Mouse (Mus musculus) liver, embryonic 16.5 days (tissue): ENCODE measurements around the gene Ky. TPM values are rescaled to one million over a fixed set of nuclear protein-coding genes. Genes with fewer than 3 reads are reported as not detected.

Source experiments
- ATAC-seq: fragments of 200-750 bp; cut with Nextera tagmentation; 2 replicates; pipeline ENCODE4 v1.8.0; 2017; ENCODE audit warnings: low read depth, mild to moderate bottlenecking, moderate number of reproducible peaks, moderate library complexity
- H3K27ac ChIP-seq: fragments of 300-500 bp; sonication (generic); 2 replicates; pipeline ENCODE4 v1.5.1; 2014; ENCODE audit warnings: mild to moderate bottlenecking, low read length
- H3K27me3 ChIP-seq: fragments of 300-500 bp; sonication (generic); 2 replicates; pipeline ENCODE4 v1.6.1; 2014; ENCODE audit warnings: low read depth, low read length, mixed read lengths; ENCODE audit not compliant: control insufficient read depth, insufficient read depth
- H3K36me3 ChIP-seq: fragments of 300-500 bp; sonication (generic); 2 replicates; pipeline ENCODE4 v1.6.1; 2014; ENCODE audit warnings: mild to moderate bottlenecking; ENCODE audit not compliant: control insufficient read depth, insufficient read depth
- H3K4me1 ChIP-seq: fragments of 300-500 bp; sonication (generic); 2 replicates; pipeline ENCODE4 v1.6.1; 2014; ENCODE audit warnings: low read depth, low read length, mixed read lengths; ENCODE audit not compliant: control insufficient read depth
- H3K4me2 ChIP-seq: fragments of 300-500 bp; sonication (generic); 2 replicates; pipeline ENCODE4 v1.6.1; 2014; ENCODE audit warnings: low read depth, low read length, mixed read lengths
- H3K4me3 ChIP-seq: fragments of 300-500 bp; sonication (generic); 2 replicates; pipeline ENCODE4 v1.5.1; 2014; ENCODE audit warnings: low read depth, mild to moderate bottlenecking, low read length
- H3K9ac ChIP-seq: fragments of 300-500 bp; sonication (generic); 2 replicates; pipeline ENCODE4 v1.6.1; 2014; ENCODE audit warnings: low read depth, low read length
- H3K9me3 ChIP-seq: fragments of 300-500 bp; sonication (generic); replicated peaks from 2 replicates; pipeline ENCODE4 v1.6.1; 2016; ENCODE audit warnings: low read length; ENCODE audit not compliant: control insufficient read depth
- WGBS: fragments of 180-500 bp; shearing (Covaris S2); extraction: QIAGEN DNeasy Blood & Tissue Kit; methylation state at CpG from one replicate; pipeline ENCODE4 v1.1.7; 2014; ENCODE audit not compliant: insufficient replicate concordance; 5-methylcytosine and 5-hydroxymethylcytosine counted together
- polyA plus RNA-seq: library from polyadenylated mRNA; unstranded; fragments of >200 nt; fragmentation: Nextera tagmentation; extraction: Ambion mirVana; gene quantifications from 2 replicates; pipeline ENCODE4 v1.2.1, GENCODE M21; 2015

The Ky gene
- polyA plus RNA-seq, 1 experiment from 2014 or later: 0.02 TPM

DNA sequence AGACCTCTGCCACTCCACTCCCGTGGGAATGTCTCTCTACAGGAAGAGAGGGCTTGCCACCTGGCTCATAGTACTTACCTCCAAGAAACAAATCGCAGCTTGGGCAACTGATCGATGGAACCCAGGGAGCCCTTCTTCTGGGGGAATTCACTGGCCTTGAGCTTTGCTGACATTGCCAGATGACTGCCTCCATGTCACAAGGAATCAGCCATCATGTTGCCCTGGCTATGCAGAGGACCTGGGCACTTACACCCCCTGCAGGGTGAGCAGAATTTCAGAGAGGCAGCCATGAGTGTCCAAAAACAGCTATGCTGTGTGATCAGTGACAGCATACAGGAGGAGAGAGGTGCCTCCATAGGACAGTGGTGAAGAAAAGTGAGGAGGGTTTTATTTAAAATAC is 48.2 kb downstream of the Ky start:
- Histone ChIP-seq H3K27ac (no peak overlapping the region), H3K9ac (no peak overlapping the region), H3K9me3 (0 out of 2 replicates have a peak, but pooled peaks cover 2% of the 10 kb centered on the region), H3K4me1 (no peaks in the 10 kb centered on the region), H3K4me2 (no peak overlapping the region), H3K4me3 (no peak overlapping the region), H3K36me3 (no peaks in the 10 kb centered on the region), H3K27me3 (no peaks in the 10 kb centered on the region)
- 64% methylated on average over 3 of the region's 3 CpGs for WGBS
- no peak for ATAC-seq

DNA sequence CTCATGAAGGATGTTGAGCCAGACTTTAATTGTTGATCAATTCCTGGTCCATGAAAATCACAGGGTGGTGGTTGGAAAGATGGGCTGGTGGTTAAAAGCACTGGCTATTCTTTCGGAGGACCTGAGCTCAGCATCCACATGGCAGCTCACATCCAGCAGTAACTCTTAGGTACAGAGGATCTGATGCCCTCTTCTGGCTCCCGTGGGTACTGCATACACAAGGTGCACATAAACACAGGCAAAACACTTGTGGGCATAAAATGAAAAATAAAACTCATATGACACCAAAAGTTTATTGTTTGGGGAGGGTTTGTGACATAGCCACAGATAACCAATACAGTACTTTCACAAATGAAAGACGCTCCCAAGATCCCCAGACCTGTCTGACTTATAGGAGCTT is 52.9 kb downstream of the Ky start:
- Histone ChIP-seq H3K36me3 (no peaks in the 10 kb centered on the region), H3K4me2 (no peak overlapping the region), H3K27me3 (no peaks in the 10 kb centered on the region), H3K9me3 (0 out of 2 replicates have a peak, but pooled peaks cover 2% of the 10 kb centered on the region), H3K27ac (no peak overlapping the region), H3K4me3 (no peak overlapping the region), H3K9ac (no peak overlapping the region), H3K4me1 (no peaks in the 10 kb centered on the region)
- no peak for ATAC-seq
- 75% methylated on average over 3 of the region's 3 CpGs for WGBS

DNA sequence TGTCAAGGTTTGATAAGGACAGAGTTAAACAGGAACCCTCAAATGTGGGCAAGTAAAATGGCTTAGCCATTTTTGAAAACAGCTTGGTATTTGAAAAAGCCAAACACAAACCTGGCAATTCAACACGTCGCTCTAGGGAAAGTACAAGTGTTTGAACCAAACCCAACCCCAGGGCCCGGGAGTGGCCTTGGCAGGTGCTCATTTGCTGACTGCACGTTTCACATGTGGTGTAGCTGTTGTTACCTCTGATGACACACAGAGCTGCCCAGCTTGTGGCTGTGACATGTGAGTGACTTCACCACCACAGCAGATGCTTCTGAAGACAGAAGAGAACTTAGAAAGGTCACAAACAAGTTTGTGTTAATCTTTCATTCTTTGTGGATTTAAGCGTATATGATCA is 67.3 kb downstream of the Ky start:
- Histone ChIP-seq H3K4me3 (no peak overlapping the region), H3K9me3 (no peaks in the 10 kb centered on the region), H3K27ac (no peak overlapping the region), H3K9ac (no peak overlapping the region), H3K27me3 (no peaks in the 10 kb centered on the region), H3K4me1 (no peaks in the 10 kb centered on the region), H3K36me3 (no peaks in the 10 kb centered on the region), H3K4me2 (no peak overlapping the region)
- WGBS: 55% methylated on average over 5 of the region's 5 CpGs
- no peak for ATAC-seq

DNA sequence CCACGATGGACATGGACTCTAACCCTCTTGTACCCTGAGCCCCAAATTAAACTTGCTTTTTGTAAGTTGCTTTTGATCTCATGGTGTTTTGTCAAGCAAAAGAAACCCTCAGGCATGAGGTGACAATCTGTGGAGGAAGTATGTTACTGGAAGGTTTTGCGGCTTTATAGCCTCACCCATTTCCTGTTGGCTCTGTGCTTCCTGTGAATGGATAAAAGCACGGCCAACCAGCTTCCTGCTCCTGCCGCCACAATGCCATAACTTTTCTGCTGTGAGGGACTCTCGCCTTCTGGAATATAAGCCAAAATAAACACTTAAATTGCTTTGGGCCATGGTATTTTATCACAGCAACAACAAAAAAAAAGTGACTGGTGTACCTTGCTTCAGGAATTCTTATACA is 71.9 kb downstream of the Ky start:
- Histone ChIP-seq H3K4me2 (no peak overlapping the region), H3K4me3 (no peak overlapping the region), H3K36me3 (no peaks in the 10 kb centered on the region), H3K4me1 (no peaks in the 10 kb centered on the region), H3K9me3 (no peaks in the 10 kb centered on the region), H3K27ac (no peak overlapping the region), H3K9ac (no peak overlapping the region), H3K27me3 (no peaks in the 10 kb centered on the region)
- WGBS: 26% methylated on average over 5 of the region's 5 CpGs
- ATAC-seq: no peak

DNA sequence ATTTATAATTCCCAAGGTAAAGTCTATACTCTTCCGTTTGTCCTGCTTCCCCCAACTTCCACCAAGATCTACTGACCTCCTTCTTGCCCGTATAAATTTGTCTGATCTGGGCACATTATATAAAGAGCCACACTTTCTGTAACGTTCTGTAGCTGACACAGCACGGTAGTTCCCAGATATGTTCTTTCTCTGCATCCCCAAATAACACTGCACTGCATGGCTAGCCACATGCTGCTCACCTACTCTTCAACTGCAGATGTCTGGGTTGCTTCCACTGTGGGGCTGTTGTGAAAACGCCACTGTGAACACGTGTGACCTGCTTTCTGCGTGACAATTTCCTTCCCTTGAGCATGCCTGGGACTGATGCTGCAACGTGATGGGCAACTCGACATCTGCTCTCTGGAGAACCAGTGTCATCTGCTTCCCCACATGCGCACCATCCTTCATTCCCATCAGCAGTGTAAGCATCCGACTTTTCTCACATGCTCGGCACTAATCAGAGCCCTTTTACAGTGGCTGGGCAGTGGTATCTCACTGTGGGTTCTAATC is 76.4 kb downstream of the Ky start:
- Histone ChIP-seq H3K27ac (no peak overlapping the region), H3K9ac (no peak overlapping the region), H3K4me3 (no peak overlapping the region), H3K4me1 (no peaks in the 10 kb centered on the region), H3K36me3 (no peaks in the 10 kb centered on the region), H3K9me3 (no peaks in the 10 kb centered on the region), H3K27me3 (no peaks in the 10 kb centered on the region), H3K4me2 (no peak overlapping the region)
- no peak for ATAC-seq
- 59% methylated on average over 12 of the region's 12 CpGs for WGBS

DNA sequence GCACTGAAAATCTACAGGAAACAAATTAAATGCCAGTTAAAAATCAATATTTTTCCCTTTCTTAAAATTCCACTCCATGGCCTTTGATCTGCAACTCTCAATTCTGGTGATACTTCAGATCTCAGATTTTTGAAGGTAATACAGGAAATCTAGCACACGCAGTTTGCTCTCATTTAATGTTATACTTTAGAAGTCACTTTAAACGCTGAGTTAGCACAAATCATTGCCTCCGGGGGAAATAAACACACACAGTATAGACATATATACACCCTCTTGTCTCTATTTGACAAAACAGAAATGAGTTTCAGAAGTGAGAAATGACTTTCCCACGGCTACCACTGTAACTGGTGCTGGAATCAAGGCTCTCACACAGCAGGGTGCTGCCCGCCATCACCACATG is 81.8 kb downstream of the Ky start:
- 76% methylated on average over 5 of the region's 5 CpGs for WGBS
- no peak for ATAC-seq
- Histone ChIP-seq H3K27ac (no peak overlapping the region), H3K9ac (no peak overlapping the region), H3K4me2 (no peak overlapping the region), H3K27me3 (no peaks in the 10 kb centered on the region), H3K9me3 (no peaks in the 10 kb centered on the region), H3K4me1 (no peaks in the 10 kb centered on the region), H3K36me3 (peaks cover 4% of the 10 kb centered on the region; the same call in 1 of the 2 replicates), H3K4me3 (no peak overlapping the region)

DNA sequence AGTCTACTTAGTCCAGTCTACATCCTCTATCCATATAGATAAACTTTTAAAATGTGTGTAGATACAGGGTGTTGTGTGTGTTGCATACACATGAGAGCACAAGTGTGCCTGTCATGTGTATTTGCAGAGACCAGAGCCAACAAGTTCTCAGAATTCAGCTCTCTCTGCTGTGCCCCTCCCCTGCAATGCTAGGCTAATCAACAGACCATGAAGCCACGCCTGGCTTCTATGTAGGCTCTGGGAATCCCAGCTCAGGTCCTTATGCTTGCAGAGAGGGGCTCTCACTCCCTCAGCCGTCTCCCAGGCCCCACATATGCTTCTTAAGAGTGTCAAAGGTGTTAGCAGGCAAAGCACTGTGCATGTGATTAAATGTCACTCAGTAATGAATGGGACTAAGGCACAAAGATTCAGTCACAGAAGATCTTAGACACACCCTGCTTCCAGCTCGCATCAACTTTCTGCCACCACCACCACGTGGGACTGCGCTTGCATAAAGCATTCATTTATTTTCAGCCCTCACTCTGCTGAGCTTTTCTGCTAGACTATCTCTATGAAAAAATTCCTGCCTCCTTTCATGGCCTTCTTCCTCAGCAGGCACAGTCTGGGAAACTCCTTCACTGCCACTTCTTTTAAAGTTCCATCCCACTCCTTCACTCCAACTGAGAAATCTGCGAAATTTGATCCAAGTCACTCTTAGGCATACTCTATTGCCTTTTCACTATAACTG is 89.3 kb downstream of the Ky start:
- Histone ChIP-seq H3K27ac (no peak overlapping the region), H3K4me2 (no peak overlapping the region), H3K4me1 (no peaks in the 10 kb centered on the region), H3K4me3 (no peak overlapping the region), H3K36me3 (peaks cover 2% of the 10 kb centered on the region), H3K9ac (no peak overlapping the region), H3K9me3 (no peaks in the 10 kb centered on the region), H3K27me3 (no peaks in the 10 kb centered on the region)
- ATAC-seq: no peak
- 74% methylated on average over 6 of the region's 6 CpGs for WGBS

Other genes with a start within 250 kb of the Ky start
- 0.22 and 0.27 TPM in 2 replicates for gene Ephb1, start 151.1 kb upstream of the Ky start, polyA plus RNA-seq
- 89.4 and 95.1 TPM in 2 replicates for gene Anapc13, start 120.5 kb downstream of the Ky start, polyA plus RNA-seq
- 15.9 and 17.4 TPM in 2 replicates for gene Cep63, start 120.8 kb downstream of the Ky start, polyA plus RNA-seq
- gene Amotl2, start 210.9 kb downstream of the Ky start, polyA plus RNA-seq: 5.0 and 5.4 TPM in 2 replicates